Mouse (Mus musculus) c-Kit-positive CD71-positive TER-119-positive erythroid progenitor cells, embryonic 14.5 days (primary cell): Measurements from ENCODE around the gene Lin54.

ENCODE experiments used
- DNase-seq: peaks from one replicate; pipeline ENCODE4 v3.0.0-alpha.2; 2013; ENCODE audit warnings: low spot score

Lin54 gene

GRCm38 (mm10) chr5:100418861-100419260 is 81.6 kb downstream of the Lin54 start:
- no peak for DNase-seq

DNA sequence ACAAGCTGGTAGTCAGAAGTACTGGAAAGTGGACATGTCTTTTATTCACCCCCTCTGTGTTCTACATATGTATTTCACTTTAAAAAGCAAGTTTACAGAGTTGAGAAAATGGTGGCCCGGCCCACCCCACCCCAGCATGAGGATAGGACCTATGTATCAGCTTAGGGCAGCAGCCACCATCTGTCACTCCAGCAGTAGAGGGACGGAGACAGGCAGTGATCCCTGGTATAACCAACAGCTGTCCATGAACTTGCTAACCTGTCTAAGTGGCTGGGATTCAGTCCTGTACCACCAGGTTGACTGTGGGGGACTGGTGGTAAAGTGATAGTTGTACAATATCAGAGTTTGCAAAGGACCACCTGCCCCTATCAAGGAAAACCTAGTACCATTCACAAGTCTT is 82.4 kb downstream of the Lin54 start:
- DNase-seq = no peak

GRCm38 (mm10) chr5:100415761-100416590 is 84.5 kb downstream of the Lin54 start, which contains the start of gene Sec31a:
Sec31a (minus strand) TSS chr5:100416234.
- peak; percentile 87 for DNase-seq

DNA sequence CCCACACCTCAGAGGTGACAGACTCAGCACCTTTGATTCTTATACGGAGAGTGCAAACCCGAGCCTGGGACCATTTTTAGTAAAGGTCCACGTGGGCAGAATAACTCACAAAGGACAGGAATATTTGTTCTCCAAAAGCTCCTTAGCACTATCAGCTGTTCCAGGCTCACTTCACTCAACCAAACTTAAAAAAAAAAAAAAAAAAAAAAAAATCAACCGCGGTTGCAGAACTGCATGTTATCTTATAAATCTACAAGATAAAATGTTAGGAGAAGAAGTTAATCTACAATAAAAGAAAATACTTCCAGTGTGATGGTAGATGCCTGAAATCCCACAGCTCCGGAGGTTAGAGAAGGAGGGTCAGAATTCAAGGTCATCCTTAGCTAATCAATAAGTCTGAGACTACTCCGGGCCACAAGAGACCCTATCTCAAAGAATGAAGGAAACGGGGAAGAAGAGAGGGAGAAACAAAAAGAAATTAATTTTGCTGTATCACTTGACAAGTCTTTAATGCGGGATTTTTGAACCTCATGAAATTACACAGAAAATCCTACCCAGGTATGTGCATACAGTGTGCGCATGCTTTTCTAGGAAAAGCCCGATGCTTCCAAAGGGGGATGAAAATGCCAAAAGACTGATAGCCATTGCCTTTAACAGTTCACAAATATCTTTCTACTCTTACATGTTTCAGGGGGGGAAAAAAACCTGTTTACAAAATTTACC is 85.8 kb downstream of the Lin54 start:
- DNase-seq = no peak

GRCm38 (mm10) chr5:100412886-100413285 is 87.6 kb downstream of the Lin54 start:
- no peak for DNase-seq

DNA sequence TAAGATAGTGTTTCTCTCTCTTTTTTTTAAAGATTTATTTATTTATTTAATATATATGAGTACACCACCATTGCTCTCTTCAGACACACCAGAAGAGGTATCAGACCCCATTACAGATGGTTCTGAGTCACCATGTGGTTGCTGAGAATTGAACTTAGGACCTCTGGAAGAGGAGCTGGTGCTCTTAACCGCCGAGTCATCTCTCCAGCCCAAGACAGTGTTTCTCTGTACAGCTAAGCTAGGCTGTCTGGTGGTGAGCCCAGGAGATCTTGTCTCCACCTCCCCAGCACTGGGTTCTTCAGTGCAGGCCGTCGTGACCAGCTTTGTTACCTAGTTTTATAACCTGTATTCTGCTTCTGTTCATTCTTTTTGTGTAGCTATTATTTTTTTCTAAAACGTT is 90.2 kb downstream of the Lin54 start:
- no peak for DNase-seq

- no peak for DNase-seq
Measured at GRCm38 (mm10) chr5:100408485-100408884, 92.0 kb downstream of the Lin54 start.

- DNase-seq = no peak
Measured at GRCm38 (mm10) chr5:100396753-100397152, 103.7 kb downstream of the Lin54 start.

GRCm38 (mm10) chr5:100393681-100394080 is 106.8 kb downstream of the Lin54 start:
- DNase-seq = no peak

GRCm38 (mm10) chr5:100392436-100392955 is 107.9 kb downstream of the Lin54 start:
- no peak for DNase-seq
